ENCODE assay signal across 9 mouse cellular contexts in genomic region chr7:25025855-25026439, GRCm38 (mm10). TPM values are rescaled to one million over a fixed set of nuclear protein-coding genes. Genes with fewer than 3 reads are reported as not detected.
DNase-seq lines count a peak whose midpoint lies in the region; ATAC-seq and TF ChIP-seq lines count a peak whose summit lies in the region.
"Had no signal": no experiment of that assay in that cellular context is flagged by ENCODE, and none has a peak within 500 bp of the region (broad histone marks: within the 10 kb centered on the region; RNA-seq: fewer than 3 reads in every experiment).

No protein-coding gene starts in this region.

- H3K4me3 ChIP-seq in heart, adult 2 months, result no peak overlapping the region
- no peak overlapping the region for H3K4me3 ChIP-seq in midbrain, embryonic 10.5 days
- H3K4me3 ChIP-seq in midbrain, embryonic 15.5 days, result no peak overlapping the region

- H3K36me3 ChIP-seq in heart, adult 2 months (ENCODE audit: control insufficient read depth, insufficient read depth, low read length), result no peaks in the 10 kb centered on the region
- peaks cover 71% of the 10 kb centered on the region for H3K36me3 ChIP-seq in midbrain, embryonic 10.5 days
- peaks cover 34% of the 10 kb centered on the region for H3K36me3 ChIP-seq in midbrain, embryonic 15.5 days (replicated peaks)

- peak in 1 of 2 experiments; percentile 30 for DNase-seq in heart, adult 2 months
- DNase-seq in heart, postnatal 25 days (ENCODE audit: low spot score), result no peak
- peak; percentile 25 for DNase-seq in midbrain, embryonic 10.5 days (ENCODE audit: low spot score)
- peak; percentile 65 for DNase-seq in R1 (ENCODE audit: low read depth, low spot score)
- DNase-seq in lung, postnatal 10 days, result peak; percentile 47
- no peak for DNase-seq in B cell, adult 2 months

- intact Hi-C loops in heart, adult 2 months (cut with DNase I), result no loop called here
- intact Hi-C loops in heart, postnatal 25 days (cut with DNase I), result no loop called here

- H3K9me3 ChIP-seq in midbrain, embryonic 10.5 days (replicated peaks), result no peaks in the 10 kb centered on the region
- no peaks in the 10 kb centered on the region for H3K9me3 ChIP-seq in midbrain, embryonic 15.5 days

- 64% methylated on average over 10 of the region's 10 CpGs for WGBS in heart, adult 2 months
- 62% methylated on average over 10 of the region's 10 CpGs for WGBS in midbrain, embryonic 10.5 days
- WGBS in midbrain, embryonic 15.5 days, result 60% methylated on average over 10 of the region's 10 CpGs

- no peak overlapping the region for H3K4me2 ChIP-seq in midbrain, embryonic 15.5 days

- ATAC-seq in midbrain, embryonic 15.5 days (replicated peaks), result no peak
- ATAC-seq in monocyte, adult 5-6 weeks (replicated peaks; ENCODE audit: insufficient number of reproducible peaks, low FRiP score, low TSS enrichment, poor library complexity, severe bottlenecking), result no peak
- ATAC-seq: activated CD4-positive, CD25-positive, alpha-beta regulatory T cell, adult 4 months had no signal

- H3K79me2 ChIP-seq in heart, adult 2 months (replicated peaks; ENCODE audit: control insufficient read depth, insufficient read depth, low read length), result no peaks in the 10 kb centered on the region

- no peak for TF ChIP-seq EP300 in heart, adult 2 months (IDR thresholded peaks at IDR 0.05; ENCODE audit: insufficient read depth, low read depth, low read length)

- no peak overlapping the region for H3K9ac ChIP-seq in heart, adult 2 months (ENCODE audit: low read depth, low read length)
- no peak overlapping the region for H3K9ac ChIP-seq in midbrain, embryonic 15.5 days

- TF ChIP-seq CTCF in heart, adult 2 months (IDR thresholded peaks at IDR 0.05), result peak; percentile 53

- H3K4me1 ChIP-seq in heart, adult 2 months (ENCODE audit: control insufficient read depth, insufficient read depth, low read length), result no peaks in the 10 kb centered on the region
- no peaks in the 10 kb centered on the region for H3K4me1 ChIP-seq in midbrain, embryonic 10.5 days
- no peaks in the 10 kb centered on the region for H3K4me1 ChIP-seq in midbrain, embryonic 15.5 days

- H3K27ac ChIP-seq in heart, adult 2 months, result no peak overlapping the region
- no peak overlapping the region for H3K27ac ChIP-seq in midbrain, embryonic 10.5 days (replicated peaks)
- no peak overlapping the region for H3K27ac ChIP-seq in midbrain, embryonic 15.5 days

- no peak for TF ChIP-seq POLR2A in heart, adult 2 months (IDR thresholded peaks at IDR 0.05; ENCODE audit: insufficient read depth, low read depth, low read length)

- H3K27me3 ChIP-seq in heart, adult 2 months (ENCODE audit: control insufficient read depth, insufficient read depth, low read length), result no peaks in the 10 kb centered on the region
- no peaks in the 10 kb centered on the region for H3K27me3 ChIP-seq in midbrain, embryonic 10.5 days (ENCODE audit: low read depth, poor library complexity, severe bottlenecking)
- no peaks in the 10 kb centered on the region for H3K27me3 ChIP-seq in midbrain, embryonic 15.5 days (replicated peaks)

RNA-seq across cellular contexts. Expression of gene Atp1a3, which starts 20.2 kb away (rescaled TPM):
- 1 to 10 TPM in 1 of 2 experiments, under 1 TPM in 1; 0.39 to 1.2 TPM for total RNA-seq in heart, adult 2 months (2021)
- 0.85 and 1.7 TPM in 2 replicates for polyA plus RNA-seq in heart, adult 2 months (2012; rRNA removed)
- total RNA-seq in heart, postnatal 25 days (2021), result under 1 TPM; 0.47 to 0.67 TPM
- polyA plus RNA-seq in midbrain, embryonic 10.5 days (2016; fragmentation: Nextera tagmentation; extraction: Ambion mirVana), result 11.1 and 27.0 TPM in 2 replicates
- 405 and 430 TPM in 2 replicates for polyA plus RNA-seq in midbrain, embryonic 15.5 days (2015; fragmentation: Nextera tagmentation; extraction: Ambion mirVana)
- total RNA-seq in monocyte, adult 5-6 weeks (2017), result 54.0 to 91.3 TPM (median 63.7 TPM) in 3 replicates

RNA-seq across cellular contexts. Expression of gene Grik5, which starts 46.2 kb away (rescaled TPM):
- 1 to 10 TPM; 4.5 to 4.6 TPM for total RNA-seq in heart, adult 2 months (2021)
- polyA plus RNA-seq in heart, adult 2 months (2012; rRNA removed), result 10.3 and 12.1 TPM in 2 replicates
- total RNA-seq in heart, postnatal 25 days (2021), result 1 to 10 TPM; 4.5 to 4.8 TPM
- 5.4 and 7.5 TPM in 2 replicates for polyA plus RNA-seq in midbrain, embryonic 10.5 days (2016; fragmentation: Nextera tagmentation; extraction: Ambion mirVana)
- polyA plus RNA-seq in midbrain, embryonic 15.5 days (2015; fragmentation: Nextera tagmentation; extraction: Ambion mirVana), result 19.5 and 22.1 TPM in 2 replicates
- total RNA-seq in monocyte, adult 5-6 weeks (2017), result 0.48 to 2.9 TPM in 2 of 3 replicates, not detected in the other

RNA-seq across cellular contexts. Expression of gene Zfp574, which starts 46.4 kb away (rescaled TPM):
- 10 to 100 TPM in 1 of 2 experiments, 1 to 10 TPM in 1; 9.2 to 10.3 TPM for total RNA-seq in heart, adult 2 months (2021)
- polyA plus RNA-seq in heart, adult 2 months (2012; rRNA removed), result 11.8 and 12.6 TPM in 2 replicates
- total RNA-seq in heart, postnatal 25 days (2021), result 1 to 10 TPM; 9.8 to 9.9 TPM
- 44.4 and 45.3 TPM in 2 replicates for polyA plus RNA-seq in midbrain, embryonic 10.5 days (2016; fragmentation: Nextera tagmentation; extraction: Ambion mirVana)
- 39.1 and 41.3 TPM in 2 replicates for polyA plus RNA-seq in midbrain, embryonic 15.5 days (2015; fragmentation: Nextera tagmentation; extraction: Ambion mirVana)
- total RNA-seq in monocyte, adult 5-6 weeks (2017), result 1.5 to 4.7 TPM (median 3.4 TPM) in 3 replicates

RNA-seq across cellular contexts. Expression of gene Rabac1, which starts 53.4 kb away (rescaled TPM):
- 100 to 1,000 TPM; 299 to 358 TPM for total RNA-seq in heart, adult 2 months (2021)
- 467 and 472 TPM in 2 replicates for polyA plus RNA-seq in heart, adult 2 months (2012; rRNA removed)
- 100 to 1,000 TPM; 285 to 315 TPM for total RNA-seq in heart, postnatal 25 days (2021)
- polyA plus RNA-seq in midbrain, embryonic 10.5 days (2016; fragmentation: Nextera tagmentation; extraction: Ambion mirVana), result 89.0 and 109 TPM in 2 replicates
- polyA plus RNA-seq in midbrain, embryonic 15.5 days (2015; fragmentation: Nextera tagmentation; extraction: Ambion mirVana), result 275 and 289 TPM in 2 replicates
- 82.7 to 149 TPM (median 92.1 TPM) in 3 replicates for total RNA-seq in monocyte, adult 5-6 weeks (2017)

Comparison
In these comparisons a context has a peak if more than half of its experiments do, and no peak if none do; other contexts are left out.
1. DNase-seq: peak in midbrain, embryonic 10.5 days (single experiment), R1 (single experiment) and lung, postnatal 10 days (single experiment); none in heart, postnatal 25 days (single experiment) and B cell, adult 2 months (0 of 2).
2. RNA of gene Atp1a3, which starts 20.2 kb away (total RNA-seq): 54.0 to 91.3 TPM in monocyte, adult 5-6 weeks; 0.39 to 1.2 TPM in heart, adult 2 months and 0.47 to 0.67 TPM in heart, postnatal 25 days; every median in the first group is over 10 times any median in the second.